Mouse (Mus musculus): ENCODE results near the gene Mdga1.

Gene Mdga1

DNA sequence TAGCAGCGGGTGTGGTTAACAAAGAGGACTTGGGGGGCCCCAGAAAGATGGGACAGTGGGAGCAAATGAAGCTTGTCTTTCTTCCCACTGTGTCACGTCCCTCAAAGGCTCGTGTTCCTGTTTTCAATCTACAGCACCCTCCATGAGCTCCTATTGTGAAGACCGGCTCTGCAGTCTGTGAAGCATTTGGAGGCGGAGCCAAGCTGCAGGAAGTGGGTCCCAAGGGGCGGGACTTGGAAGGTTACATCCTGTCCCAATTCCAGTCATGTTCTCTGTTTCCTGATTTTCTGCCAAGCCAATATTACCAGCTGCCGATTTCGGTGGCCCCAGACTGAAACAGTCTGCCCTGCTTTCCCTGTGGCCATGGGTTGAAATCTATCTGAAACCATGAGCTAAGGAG, 11.7 kb upstream of the Mdga1 start:
- no peak for DNase-seq (ENCODE audit: low read depth, low spot score)

DNA sequence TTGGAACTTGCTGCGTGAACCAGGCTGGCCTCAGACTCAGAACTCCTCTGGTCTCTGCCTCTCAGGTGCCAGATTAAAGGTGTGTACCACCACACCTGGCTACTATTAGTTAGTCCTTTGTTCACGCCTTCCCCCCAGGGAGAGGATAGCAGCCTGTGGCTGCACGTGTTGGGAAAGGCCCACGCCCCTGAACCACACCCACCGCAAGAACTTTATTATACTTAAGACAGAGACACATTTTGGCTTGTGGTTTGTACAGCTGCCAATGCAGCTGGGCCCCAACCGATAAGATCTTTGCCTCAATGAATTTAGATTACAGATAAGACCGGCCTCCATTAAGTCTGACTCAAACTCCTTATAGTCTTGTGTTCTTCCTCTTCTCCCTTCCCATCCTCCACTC, 10.0 kb upstream of the Mdga1 start:
- DNase-seq (ENCODE audit: low read depth, low spot score): no peak

DNA sequence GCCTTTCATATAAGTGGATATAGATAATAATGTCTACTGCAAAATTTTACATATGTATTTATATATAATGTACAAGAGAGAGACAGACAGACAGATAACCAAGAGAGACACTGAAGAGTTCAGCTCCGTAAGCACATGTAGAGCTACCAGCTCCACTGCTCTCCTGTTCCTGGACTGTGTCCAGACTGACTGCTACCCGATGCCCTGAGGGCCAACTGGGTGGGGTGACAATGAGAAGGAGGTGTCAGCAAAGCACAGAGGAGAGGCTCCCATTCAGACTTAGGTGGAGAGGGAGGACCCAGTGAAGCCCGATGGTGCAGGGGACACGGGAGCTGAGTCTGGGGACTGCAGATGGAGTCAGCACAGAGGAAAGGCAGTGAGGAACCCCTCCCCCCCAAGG, 9.1 kb upstream of the Mdga1 start:
- DNase-seq (ENCODE audit: low read depth, low spot score): no peak

DNA sequence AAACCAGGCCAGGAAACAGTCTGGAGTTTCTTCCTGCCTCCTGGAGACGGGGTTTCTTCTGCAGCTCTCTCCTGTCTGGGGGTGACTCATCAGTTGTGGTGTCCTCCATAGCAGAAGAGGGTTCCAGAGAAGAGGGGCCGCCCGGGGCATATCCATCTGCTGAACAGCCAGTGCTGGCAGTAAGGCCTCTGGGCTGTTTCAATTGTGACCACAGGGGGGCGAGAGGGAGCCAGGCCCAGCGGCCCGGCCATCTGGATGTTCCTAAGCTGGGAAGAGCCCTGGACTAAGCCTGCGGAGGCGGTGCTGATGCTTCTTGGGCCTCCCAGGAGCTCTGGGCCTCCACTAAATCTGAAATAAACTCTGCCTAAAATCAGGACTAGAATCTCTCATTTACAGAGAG, 5.8 kb upstream of the Mdga1 start:
- DNase-seq (ENCODE audit: low read depth, low spot score): peak; percentile 60

DNA sequence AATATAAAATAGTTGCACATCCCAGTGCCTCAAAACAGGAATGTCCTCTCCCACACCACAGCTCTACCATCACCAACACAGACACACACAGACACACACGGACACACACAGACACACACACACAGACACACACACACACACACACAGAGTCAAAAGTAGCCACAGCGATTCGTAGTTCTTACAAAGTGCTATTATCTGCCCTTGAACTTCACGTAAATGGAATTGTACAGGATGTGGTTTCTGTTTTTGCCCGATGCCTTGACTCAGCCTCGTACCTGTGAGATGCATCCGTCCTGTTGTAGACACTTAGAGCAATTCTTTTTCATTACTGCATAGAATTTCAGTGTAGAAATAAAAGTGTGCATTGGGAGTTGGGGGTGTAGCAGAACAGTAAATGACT, 3.3 kb upstream of the Mdga1 start:
- no peak for DNase-seq (ENCODE audit: low read depth, low spot score)

DNA sequence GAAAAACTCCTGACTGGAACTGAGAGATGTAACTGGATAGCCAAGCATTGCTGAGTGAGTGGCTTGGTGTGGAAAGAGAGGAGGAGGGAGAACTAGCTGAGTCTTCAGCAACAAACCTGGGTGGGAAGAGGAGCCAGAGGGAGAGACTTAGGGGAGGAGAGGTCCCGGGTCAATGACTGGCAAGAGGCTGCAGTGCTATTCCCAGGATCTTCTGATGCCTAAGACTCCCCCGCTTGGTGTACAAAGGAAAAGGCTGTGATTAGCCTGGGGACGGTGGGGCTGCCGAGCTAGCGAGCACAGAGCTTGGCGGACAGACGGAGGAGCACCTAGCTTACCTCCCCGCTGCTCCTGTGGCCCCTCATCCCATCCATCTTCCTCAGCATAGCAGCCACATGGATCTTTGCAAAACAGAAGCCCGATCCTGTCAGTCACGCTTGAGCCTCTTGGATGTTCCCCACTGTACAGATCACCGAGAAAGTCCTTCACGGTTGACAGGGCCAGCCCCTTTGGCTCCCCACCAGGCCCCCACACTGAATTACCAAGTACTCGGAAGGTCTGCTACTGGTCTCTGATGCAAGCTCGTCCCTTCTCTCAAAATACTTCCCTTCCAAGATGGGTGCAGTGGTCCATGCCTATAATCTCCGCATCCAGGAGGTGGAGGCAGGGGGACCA, 2.0 kb upstream of the Mdga1 start:
- DNase-seq (ENCODE audit: low read depth, low spot score): no peak

DNA sequence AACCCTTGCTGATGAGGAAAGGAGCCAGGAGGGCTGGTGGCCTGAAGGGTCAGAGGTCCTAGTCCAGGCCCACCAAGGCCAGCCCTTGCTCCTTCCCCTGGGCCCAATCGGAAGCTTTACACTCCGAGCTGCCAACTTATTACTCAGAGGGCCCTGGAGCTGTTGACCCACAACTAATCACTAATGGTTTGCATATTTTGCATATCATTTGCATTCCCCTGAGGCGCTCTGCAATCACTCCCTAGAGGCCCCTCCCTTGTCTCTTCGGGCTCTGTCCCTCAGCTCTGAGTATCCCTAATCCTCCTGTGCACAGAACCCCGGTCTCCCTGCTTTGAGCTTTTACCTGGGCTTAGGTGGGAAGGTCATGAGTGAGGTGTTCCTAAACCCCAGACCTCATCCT, 4.4 kb downstream of the Mdga1 start:
- no peak for DNase-seq (ENCODE audit: low read depth, low spot score)

DNA sequence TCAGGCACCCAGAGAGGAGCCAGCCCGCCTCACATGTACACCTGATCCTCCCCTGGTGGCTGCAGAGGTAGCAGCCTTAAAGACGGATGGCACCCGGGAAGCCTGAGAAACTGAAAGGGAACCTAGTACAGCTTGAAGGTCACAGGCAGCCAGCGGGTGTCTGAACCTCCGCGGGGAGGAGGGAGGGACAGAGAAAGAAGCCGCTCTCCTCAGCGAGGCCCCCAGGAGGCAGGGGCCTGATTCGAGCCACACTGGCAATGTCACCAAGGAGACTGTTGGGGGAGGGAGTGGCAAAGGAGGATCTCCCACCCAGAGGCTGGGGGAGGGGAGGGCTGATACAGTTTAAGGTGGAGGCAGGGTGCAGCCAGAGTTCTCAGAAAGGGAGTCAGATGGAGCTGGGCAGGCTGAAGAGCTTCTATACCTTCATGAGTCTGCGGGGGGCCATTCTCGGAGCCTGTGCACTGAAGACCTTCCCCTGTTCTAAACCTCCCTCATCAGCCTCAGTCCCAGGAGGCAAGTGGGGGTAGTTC, 6.1 kb downstream of the Mdga1 start:
- no peak for DNase-seq (ENCODE audit: low read depth, low spot score)

DNA sequence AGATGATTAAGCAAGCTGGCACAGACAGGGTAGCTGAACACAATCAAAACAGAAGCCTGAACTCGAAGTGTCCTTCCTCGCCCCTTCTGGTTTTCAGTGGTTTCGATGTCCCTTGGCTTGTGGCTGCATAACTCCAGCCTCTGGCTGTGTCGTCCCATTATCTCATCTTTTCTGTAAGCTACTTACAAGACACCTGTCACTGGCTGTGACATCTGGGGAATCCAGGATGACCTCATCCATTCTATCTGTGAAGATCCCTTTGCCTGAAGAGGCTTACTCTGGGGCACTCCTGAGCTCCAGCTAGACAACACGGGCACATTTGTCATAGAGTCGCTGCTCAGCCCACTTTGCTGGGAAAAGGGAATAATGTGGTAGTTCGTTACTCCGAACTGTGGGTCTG, 14.0 kb downstream of the Mdga1 start:
- DNase-seq (ENCODE audit: low read depth, low spot score): peak; percentile 63

DNA sequence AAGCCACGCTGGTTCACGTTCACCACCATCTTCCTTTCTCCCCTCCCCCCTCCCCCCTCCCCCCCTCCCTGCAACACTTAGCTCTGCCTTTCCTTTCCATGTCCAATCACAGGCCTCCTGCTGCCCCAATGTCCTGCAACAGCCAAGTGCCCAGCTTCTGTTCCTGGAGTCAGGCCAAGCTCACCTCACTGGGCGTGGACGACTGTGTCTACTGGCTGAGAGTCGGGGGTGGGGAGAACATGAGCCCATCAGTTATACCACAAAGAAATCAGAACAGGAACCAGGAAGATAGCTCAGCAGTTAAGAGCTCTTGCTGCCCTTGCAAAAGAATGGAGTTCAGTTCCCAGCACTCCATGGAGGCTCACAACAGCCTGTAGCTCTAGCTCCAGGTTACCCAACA, 15.6 kb downstream of the Mdga1 start:
- DNase-seq (ENCODE audit: low read depth, low spot score): no peak

DNA sequence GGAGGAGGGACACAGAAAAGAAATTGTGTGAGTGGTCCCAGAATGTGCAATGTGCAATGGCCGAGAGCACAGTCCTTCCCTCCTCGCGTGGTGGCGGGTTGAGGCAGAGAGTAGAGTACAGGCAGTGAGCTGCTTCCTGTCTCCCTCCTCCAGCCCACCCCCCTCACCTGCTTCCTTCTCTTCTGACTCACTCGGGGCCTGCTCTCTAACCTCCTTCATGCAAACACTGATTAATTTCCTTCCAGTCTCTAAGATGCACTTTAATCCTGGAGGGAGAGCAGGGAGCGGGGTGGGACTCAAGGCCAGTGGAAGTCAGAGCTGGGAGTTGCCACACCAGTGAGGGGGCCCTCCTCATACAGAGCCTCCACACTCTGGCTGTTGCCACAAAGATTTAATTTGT, 18.8 kb downstream of the Mdga1 start:
- DNase-seq (ENCODE audit: low read depth, low spot score): no peak

DNA sequence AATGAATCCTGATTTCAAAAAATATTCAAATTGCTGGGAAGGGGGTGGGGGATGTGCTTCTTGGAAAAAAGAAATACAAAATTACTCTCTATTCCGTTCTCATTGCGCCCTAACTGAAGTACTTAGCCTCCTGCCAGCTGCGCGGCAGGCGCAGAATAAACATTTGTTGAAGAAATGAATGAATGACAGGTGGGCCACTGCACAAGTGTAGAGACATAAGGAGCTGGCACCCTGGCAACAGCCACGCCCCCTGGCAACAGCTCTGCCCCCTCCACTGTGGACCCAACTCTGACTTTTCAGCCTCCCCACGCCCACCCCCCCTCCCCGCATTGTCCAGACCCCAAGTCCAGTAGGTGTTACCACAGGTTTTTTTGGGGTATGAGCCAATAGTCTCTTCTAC, 19.3 kb downstream of the Mdga1 start:
- DNase-seq (ENCODE audit: low read depth, low spot score): no peak

DNA sequence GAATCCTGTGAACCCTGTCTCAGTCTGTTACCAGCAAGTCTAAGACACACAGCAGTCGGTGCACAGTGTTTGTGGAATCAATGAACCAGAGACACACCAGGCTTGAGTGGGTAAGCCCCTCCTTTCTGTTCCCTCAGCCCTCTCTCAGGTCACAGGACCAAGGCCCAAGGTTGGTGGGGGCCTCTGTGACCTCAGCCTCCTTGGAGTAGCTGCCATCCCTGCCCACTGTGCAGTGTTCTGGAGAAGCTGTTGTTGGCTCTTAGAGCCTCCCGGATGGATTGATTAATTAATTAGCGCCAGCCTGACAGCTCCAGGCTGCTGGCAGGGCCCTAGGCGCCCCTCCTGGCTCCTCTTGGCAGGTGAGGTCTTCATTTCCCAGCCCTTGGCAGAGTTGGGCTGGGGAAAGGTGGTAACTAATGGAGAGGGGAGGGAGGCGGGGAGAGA, 22.6 kb downstream of the Mdga1 start:
- no peak for DNase-seq (ENCODE audit: low read depth, low spot score)

DNA sequence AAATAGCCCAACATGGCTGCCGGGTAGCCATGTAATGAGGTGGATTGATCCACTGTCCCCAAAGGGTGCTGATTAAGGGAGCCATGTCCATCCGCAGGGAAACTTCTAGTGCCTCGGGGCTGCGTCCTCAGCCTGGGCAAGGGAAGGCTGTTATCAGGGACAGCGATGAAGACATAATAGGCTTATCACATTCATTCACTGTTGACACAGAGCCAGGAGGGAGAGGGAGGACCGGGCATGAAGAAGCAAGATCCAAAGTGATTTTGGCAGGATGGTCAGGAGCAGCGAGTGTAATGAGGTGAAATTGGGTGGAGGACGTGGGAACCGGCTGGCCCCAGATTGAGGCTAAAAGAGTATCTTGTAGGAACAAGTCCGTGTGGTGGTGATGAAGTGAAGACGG, 25.5 kb downstream of the Mdga1 start:
- no peak for DNase-seq (ENCODE audit: low read depth, low spot score)

DNA sequence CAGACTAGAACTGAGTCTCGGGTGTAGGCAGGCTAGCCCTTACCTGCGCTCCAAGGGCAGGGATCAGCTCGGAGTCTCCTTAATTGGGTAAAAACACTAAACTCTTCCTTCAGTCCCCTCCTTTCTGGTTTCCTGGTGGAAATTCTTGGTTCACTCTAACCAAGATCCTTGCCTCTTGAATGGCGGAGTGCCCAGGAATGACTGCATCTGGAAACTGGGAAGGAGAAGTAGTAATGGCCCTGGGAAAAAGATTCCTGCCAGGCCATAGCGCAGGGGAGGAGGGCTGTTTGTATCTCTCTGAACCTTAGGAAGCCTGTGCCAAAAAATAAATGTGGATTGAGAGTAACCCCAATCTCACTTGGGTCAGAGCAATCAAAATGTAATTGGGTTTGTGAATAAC, 30.9 kb downstream of the Mdga1 start:
- DNase-seq (ENCODE audit: low read depth, low spot score): no peak

DNA sequence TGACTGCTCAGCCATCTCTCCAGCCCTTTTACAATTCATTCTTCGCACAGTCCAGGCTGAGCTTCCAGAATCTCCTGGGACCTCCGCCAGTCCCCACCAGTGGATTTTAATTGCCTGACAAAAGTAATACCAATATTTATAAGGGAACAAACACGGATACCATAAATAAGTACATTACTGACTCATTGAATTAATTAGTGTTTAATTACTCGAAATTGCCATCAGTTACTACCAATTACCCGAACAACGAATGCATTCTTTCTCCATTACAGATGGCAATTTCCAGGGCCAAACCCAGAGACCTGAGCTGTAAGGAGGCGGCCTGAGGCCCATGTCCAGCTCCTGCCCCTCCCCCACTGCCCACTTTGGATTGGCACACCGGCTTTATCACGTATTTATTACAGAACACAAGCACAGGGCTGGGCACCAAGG, 32.5 kb downstream of the Mdga1 start:
- DNase-seq (ENCODE audit: low read depth, low spot score): no peak

DNA sequence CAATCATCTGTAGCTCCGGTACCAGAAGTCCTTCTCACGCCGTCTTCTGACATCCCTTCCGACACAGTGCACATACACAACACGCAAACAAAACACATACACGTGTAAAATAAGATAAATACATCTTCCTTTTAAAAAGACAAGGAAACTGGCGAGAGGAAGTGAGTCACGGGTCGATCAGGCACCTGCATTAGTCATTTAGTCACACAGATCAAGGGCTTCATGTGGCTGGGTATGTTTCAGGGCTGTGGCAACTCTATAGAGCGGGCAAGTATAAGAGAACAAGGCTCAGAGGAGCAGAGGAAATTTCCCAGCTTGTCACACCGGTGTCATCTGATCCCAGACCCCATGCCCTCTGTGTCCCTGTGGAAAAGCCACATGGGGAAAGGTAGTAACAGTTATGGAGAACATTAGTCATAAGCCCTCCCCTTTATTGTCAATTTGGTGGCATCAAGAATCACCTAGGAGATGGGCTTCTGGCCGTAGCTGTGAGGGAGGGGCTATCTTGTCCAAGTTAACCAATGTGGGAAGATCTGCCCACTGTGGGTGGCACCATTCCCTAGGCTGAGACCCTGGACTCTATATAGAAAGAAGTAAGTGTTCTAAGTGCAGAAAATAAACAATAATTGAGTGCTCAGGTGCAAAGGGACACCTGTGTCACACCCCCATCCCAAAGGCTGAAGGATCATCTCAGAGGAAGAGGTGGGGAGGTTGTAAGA, 35.6 kb downstream of the Mdga1 start:
- no peak for DNase-seq (ENCODE audit: low read depth, low spot score)

DNA sequence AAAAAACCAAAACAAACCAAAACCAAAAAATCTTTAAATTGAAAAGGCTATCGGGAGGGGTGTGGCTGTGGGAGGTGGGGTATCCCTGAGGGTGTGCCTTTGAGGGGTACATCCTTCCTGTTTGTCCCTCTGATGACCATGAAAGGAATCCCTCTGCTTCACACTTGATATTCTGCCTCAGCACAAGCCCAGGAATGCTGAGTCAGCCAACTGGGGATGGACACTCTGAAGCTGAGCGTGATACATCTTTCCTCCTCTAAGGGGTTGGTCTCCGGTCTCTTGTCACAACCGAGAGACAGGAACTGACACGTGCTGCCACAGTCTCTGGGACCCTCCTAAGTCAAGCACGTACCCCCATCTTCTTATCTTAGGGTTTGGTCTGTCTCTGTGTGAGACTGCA, 37.1 kb downstream of the Mdga1 start:
- no peak for DNase-seq (ENCODE audit: low read depth, low spot score)

DNA sequence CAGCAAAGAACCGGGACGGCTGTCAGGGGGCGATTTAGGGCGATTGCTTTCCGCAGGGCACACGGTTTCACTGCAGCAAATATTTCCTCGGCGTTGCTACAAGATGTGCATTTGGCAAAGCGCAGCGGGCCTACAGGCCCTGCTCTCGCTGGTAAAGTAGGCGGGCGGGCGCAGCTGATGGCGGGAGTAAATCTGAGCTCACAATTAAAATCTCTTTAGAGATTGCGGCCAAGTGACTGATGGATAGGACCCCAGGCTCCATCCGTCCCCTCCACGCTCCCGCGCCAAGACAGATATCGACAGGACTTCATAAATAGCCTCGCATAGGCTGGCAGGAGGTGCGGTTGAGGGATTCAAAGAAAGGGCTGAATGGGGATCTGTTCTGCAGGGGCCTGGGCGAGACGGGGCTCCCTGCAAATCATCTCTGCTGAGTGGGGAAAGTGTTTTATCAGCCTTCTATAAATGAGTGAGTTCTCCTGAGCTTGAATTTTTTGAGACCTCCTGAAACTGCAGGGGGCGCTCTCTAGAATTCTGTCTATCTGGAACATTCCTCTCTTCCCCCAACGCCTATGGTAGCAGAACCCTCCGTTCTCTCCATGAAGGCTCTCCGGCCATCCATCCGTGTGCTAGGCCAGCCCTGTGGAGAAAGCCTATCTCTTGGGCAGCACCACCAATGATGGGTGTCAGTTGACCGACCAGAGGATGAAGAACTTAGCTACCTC, 38.5 kb downstream of the Mdga1 start:
- no peak for DNase-seq (ENCODE audit: low read depth, low spot score)

DNA sequence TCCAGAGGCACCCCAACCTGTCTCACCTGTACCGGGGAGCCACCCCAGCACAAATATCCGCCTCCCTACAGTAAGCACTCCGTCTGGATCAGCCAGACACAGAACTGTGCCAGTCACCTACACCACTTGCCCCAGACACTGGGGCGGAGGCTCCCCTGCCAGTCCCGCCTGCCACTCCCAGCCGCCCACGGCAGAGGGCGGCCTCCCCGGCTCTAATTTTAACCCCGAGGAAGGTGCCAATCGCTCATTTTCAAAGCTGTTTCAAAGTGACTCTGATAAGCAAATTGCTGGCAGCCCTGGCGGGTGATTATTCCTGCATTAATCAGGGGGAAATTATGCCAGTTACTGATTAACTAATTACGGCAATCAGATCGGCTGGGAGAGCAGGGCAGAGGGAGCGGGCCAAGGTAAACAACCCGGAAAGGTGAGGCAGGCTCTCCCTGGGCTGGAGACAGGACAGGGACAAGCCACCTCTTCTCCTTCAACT, 41.1 kb downstream of the Mdga1 start:
- DNase-seq (ENCODE audit: low read depth, low spot score): no peak

DNA sequence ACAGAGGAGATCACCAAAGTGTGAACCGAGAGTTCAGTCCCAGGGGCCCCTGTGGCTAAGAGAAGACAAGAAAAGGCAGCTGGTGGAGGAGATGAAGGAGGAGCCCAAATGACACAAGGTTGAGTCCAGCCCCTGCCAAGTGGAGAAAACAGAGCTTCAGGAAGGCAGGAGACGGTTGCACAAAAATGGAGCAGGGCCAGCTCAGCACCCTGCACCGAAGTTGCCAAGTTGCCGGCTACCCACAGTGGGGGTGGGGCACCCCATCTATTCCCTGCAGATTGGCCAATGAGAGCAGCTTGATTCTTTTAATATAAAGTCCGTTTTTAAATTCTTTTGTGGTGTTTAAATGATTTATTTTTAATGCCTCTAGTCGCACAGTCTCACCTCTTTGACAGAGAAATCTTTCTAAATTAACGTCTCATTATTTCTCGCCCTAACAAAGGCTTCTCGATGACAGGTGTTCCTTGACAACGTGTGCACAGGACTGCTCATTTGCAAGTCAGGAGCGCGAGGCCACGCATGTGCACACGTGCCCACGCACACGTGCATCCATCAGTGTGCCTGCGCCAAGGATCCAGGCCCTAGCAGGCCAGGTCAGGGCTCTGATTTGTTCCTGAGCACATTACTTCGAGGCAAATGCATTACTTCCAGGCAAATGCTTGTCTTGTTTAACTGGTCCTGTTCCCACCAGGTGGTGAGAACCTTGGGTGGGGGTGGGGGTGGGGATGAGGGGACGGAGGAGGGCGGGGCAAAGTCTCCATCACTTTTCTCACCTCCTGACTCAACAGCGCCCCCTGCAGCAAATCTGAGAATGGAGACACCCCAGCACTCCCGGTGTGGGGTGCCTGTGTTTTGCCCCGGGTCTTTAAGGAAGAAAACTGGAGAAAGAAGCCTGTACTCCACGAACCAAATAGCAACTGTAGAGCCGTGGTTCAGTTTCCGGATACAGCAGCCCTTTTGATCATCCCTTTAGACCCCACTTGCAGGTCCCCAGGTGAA, 44.0 kb downstream of the Mdga1 start:
- no peak for DNase-seq (ENCODE audit: low read depth, low spot score)

Measured in retina, adult 2 months (tissue).